Mouse (Mus musculus) ES-Bruce4 (cell line): ENCODE measurements around the gene Klc3. TPM values are rescaled to one million over a fixed set of nuclear protein-coding genes. Genes with fewer than 3 reads are reported as not detected.

Experiments used
- H3K27ac ChIP-seq: 2 replicates; pipeline ENCODE4 v1.5.1; 2012; ENCODE audit warnings: low read length, inconsistent platforms; ENCODE audit not compliant: insufficient read depth
- H3K27me3 ChIP-seq: 2 replicates; pipeline ENCODE4 v1.6.1; 2012; ENCODE audit warnings: mild to moderate bottlenecking, low read length, inconsistent platforms; ENCODE audit not compliant: control insufficient read depth, poor library complexity, insufficient read depth, severe bottlenecking
- H3K36me3 ChIP-seq: 2 replicates; pipeline ENCODE4 v1.6.1; 2012; ENCODE audit warnings: inconsistent platforms, mild to moderate bottlenecking, low read length, moderate library complexity; ENCODE audit not compliant: control insufficient read depth, poor library complexity, insufficient read depth, severe bottlenecking
- H3K4me1 ChIP-seq: one replicate; pipeline ENCODE4 v1.8.1; 2011; ENCODE audit warnings: low read length; ENCODE audit not compliant: control insufficient read depth, insufficient read depth
- H3K4me3 ChIP-seq: 2 replicates; pipeline ENCODE4 v1.5.1; 2011; ENCODE audit warnings: low read depth, mild to moderate bottlenecking, low read length
- H3K9ac ChIP-seq: 2 replicates; pipeline ENCODE4 v1.6.1; 2012; ENCODE audit warnings: low read depth, mild to moderate bottlenecking, inconsistent platforms; ENCODE audit not compliant: poor library complexity, severe bottlenecking
- H3K9me3 ChIP-seq: replicated peaks from 2 replicates; pipeline ENCODE4 v1.6.1; 2012; ENCODE audit warnings: mild to moderate bottlenecking, low read length, inconsistent platforms; ENCODE audit not compliant: control insufficient read depth, poor library complexity, insufficient read depth, severe bottlenecking
- CTCF ChIP-seq: IDR thresholded peaks from one replicate; pipeline ENCODE4 v1.8.1; 2011; ENCODE audit warnings: low read depth, low read length
- EP300 ChIP-seq: IDR thresholded peaks from 2 replicates; pipeline ENCODE4 v1.6.1; 2011; ENCODE audit warnings: low read depth, low read length; ENCODE audit not compliant: insufficient read depth
- POLR2A ChIP-seq: IDR thresholded peaks from one replicate; pipeline ENCODE4 v1.8.1; 2011; ENCODE audit warnings: low read length; ENCODE audit not compliant: insufficient read depth
- polyA plus RNA-seq: library from polyadenylated mRNA; stranded (reverse); fragments of >200 nt; gene quantifications from 2 replicates; pipeline ENCODE4 v1.2.4, GENCODE M21; 2011; ENCODE audit warnings: low read depth; ENCODE audit not compliant: missing spikeins, insufficient read depth, insufficient read length

Klc3 gene
- polyA plus RNA-seq, 1 experiment = 17.6 TPM

DNA sequence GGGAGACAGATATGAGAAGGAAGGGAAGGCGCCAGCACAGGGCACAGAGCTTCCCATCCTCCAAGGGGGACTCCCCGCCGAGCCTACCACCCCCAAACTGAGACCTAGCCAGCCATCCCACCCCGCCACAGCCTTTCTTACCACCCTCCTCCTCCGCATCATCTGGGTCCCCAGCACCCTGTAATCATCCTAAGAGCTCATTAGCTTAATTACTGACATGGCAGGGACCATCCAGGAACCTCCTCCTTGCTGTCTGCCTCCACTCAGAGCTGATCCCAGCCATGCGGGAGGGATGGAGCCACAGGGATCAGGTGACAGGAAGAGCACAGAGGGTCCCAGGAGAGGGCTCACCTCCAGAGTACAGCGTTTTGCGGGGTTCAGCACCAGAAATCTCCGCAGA lies 33.1 kb upstream of the Klc3 start:
- TF ChIP-seq EP300 = no peak
- no peak for TF ChIP-seq POLR2A
- TF ChIP-seq CTCF = no peak
- peaks cover 2% of the 10 kb centered on the region for H3K4me1 ChIP-seq
- H3K36me3 ChIP-seq = peaks cover 2% of the 10 kb centered on the region; the same call in 1 of the 2 replicates
- H3K27me3 ChIP-seq = no peaks in the 10 kb centered on the region
- no peak overlapping the region for H3K4me3 ChIP-seq
- H3K9me3 ChIP-seq = no peaks in the 10 kb centered on the region
- H3K9ac ChIP-seq = no peak overlapping the region
- H3K27ac ChIP-seq = no peak overlapping the region

DNA sequence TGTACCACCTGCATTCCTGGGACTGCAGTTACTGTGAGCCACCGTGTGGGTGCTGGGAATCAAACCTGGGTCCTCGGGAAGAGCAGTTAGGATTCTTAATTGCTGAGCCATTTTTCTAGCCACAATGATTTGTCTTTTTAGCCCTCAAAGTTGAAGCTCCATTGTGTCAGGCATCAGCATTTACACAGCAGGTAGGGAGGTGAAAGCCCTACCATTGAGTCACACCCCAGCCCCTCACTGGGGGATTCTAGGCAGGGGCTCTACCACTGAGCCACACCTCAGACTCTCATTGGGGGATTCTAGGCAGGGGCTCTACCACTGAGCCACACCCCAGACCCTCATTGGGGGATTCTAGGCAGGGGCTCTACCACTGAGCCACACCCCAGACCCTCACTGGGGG lies 32.4 kb upstream of the Klc3 start:
- no peak for TF ChIP-seq CTCF
- TF ChIP-seq EP300 = no peak
- TF ChIP-seq POLR2A = no peak
- H3K27ac ChIP-seq = no peak overlapping the region
- H3K4me1 ChIP-seq = peaks cover 2% of the 10 kb centered on the region
- no peak overlapping the region for H3K4me3 ChIP-seq
- no peaks in the 10 kb centered on the region for H3K27me3 ChIP-seq
- no peak overlapping the region for H3K9ac ChIP-seq
- H3K36me3 ChIP-seq = peaks cover 5% of the 10 kb centered on the region
- H3K9me3 ChIP-seq = no peaks in the 10 kb centered on the region

DNA sequence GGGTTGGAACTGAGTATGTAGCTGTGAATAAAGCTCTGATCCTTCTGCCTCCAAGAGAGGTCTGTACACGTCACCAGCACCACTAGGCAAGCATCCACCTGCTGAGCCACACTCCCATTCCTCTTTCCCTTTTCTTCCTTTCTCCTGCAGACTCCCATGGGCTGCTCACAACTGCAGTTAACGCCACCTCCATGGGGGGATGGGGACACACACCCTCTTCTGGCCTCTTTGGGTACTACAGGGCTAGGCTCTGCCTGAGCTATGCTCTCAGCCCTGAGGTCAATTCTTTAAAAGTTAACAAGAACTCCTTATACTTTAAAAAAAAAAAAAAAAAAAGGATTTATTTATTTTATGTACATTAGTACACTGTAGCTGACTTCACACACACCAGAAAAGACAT lies 28.6 kb upstream of the Klc3 start:
- H3K36me3 ChIP-seq = peaks cover 9% of the 10 kb centered on the region
- peaks cover 2% of the 10 kb centered on the region for H3K4me1 ChIP-seq
- TF ChIP-seq CTCF = peak; percentile 53
- no peak for TF ChIP-seq EP300
- no peak overlapping the region for H3K27ac ChIP-seq
- no peaks in the 10 kb centered on the region for H3K27me3 ChIP-seq
- no peak overlapping the region for H3K9ac ChIP-seq
- H3K9me3 ChIP-seq = no peaks in the 10 kb centered on the region
- no peak overlapping the region for H3K4me3 ChIP-seq

DNA sequence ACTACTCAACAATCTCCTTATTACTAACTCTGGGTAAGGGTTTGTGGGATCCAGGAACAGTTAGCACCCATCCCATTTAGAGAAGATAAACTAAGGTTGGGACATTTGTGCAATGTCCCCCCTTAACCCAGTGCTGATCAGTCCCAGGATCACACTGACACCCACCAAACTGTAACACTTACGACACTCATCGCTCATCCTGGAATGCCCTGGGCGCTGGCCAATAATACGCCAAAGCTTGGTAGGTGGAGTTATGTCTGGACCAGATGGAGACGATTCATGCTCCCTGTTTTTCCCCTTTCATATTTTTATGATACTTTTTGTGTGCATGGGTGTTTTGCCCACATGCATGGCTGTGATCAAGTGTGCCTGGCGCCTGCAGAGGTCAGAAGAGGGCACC lies 26.5 kb upstream of the Klc3 start:
- no peak overlapping the region for H3K27ac ChIP-seq
- H3K36me3 ChIP-seq = peaks cover 9% of the 10 kb centered on the region
- H3K4me1 ChIP-seq = peaks cover 4% of the 10 kb centered on the region
- H3K4me3 ChIP-seq = no peak overlapping the region
- TF ChIP-seq CTCF (no peak), POLR2A (no peak), EP300 (no peak)
- no peak overlapping the region for H3K9ac ChIP-seq
- H3K27me3 ChIP-seq = no peaks in the 10 kb centered on the region
- no peaks in the 10 kb centered on the region for H3K9me3 ChIP-seq

DNA sequence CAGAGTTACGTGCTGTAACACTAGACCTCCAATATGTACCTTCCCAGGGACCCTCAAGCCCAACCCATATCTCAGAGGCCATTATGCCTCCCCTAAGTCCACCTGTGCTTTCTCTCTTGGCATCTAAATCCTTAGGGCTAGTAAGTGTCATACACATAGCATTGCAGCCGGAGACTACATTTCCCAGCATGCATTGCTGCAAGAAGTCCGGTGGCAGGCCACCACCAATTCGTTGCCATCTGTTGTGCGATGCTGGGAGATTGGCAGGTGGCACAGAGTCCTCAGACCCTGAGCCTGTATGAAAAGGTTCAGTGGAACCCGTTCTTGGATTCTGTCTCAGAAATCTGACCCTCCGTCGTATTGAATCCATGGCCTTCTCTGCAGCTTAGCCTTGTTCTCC lies 25.8 kb upstream of the Klc3 start:
- H3K27ac ChIP-seq = no peak overlapping the region
- peaks cover 3% of the 10 kb centered on the region for H3K4me1 ChIP-seq
- no peaks in the 10 kb centered on the region for H3K27me3 ChIP-seq
- H3K4me3 ChIP-seq = no peak overlapping the region
- TF ChIP-seq POLR2A (no peak), CTCF (no peak)
- no peaks in the 10 kb centered on the region for H3K9me3 ChIP-seq
- H3K9ac ChIP-seq = no peak overlapping the region
- peaks cover 9% of the 10 kb centered on the region for H3K36me3 ChIP-seq

DNA sequence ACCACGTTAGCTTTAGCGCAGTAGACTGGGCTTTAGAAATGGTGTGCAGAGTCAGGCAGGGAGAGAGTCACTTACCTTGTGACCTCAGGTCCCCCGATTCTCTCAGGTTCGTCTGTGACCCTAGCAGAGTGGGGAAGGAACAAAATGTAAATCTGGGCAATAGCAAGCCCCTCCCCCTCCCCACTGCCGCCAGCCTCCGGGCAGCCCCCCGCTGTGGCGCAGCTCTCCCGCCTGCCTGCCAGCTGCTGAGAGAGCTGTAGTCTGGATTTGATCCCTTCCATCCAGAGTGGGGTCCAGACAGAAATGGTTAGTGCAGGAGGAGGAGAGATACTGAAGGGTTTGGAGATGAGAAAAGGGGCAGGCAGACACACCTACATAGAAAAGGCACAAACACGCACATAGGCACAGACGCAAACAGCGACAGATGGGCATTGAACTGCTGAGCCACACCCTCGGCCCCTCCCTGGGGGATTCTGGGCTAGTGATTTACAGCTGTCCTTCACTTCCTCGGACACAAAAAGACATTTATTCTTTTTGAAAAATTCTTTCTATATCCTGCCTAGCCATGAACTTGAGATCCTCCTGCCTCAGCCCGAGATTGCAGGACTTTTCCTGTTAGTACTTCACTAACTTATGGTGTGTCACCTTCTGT lies 24.2 kb upstream of the Klc3 start:
- H3K36me3 ChIP-seq = peaks cover 9% of the 10 kb centered on the region

More for the DNA sequence above, 24.2 kb upstream of the Klc3 start:
- H3K9me3 ChIP-seq = no peaks in the 10 kb centered on the region
- no peak overlapping the region for H3K9ac ChIP-seq
- H3K27ac ChIP-seq = peak overlapping the region; percentile 80
- H3K4me1 ChIP-seq = peaks cover 2% of the 10 kb centered on the region
- TF ChIP-seq CTCF (no peak), POLR2A (no peak), EP300 (peak; percentile 33)
- no peak overlapping the region for H3K4me3 ChIP-seq
- H3K27me3 ChIP-seq = no peaks in the 10 kb centered on the region
